Comparison of ENCODE assay signal across 9 mouse cellular contexts in genomic region chr2:4562373-4562772, GRCm38 (mm10).
DNase-seq lines count a peak whose midpoint lies in the region; ATAC-seq lines count a peak whose summit lies in the region.
"Had no signal": no experiment of that assay in that cellular context is flagged by ENCODE, and none has a peak within 500 bp of the region (broad histone marks: within the 10 kb centered on the region; RNA-seq: fewer than 3 reads in every experiment).

No protein-coding gene starts in this region.

- H3K27me3 ChIP-seq in kidney, embryonic 14.5 days (ENCODE audit: control insufficient read depth, insufficient read depth, low read length), result no peaks in the 10 kb centered on the region
- H3K27me3 ChIP-seq in embryonic facial prominence, embryonic 11.5 days (ENCODE audit: control insufficient read depth, insufficient read depth, low read length), result no peaks in the 10 kb centered on the region
- H3K27me3 ChIP-seq in hindbrain, embryonic 16.5 days (replicated peaks; ENCODE audit: control insufficient read depth, insufficient read depth, low read length), result no peaks in the 10 kb centered on the region
- H3K27me3 ChIP-seq in midbrain, embryonic 12.5 days, result no peaks in the 10 kb centered on the region

- no peak for DNase-seq in kidney, adult 18-20 months
- DNase-seq in embryonic facial prominence, embryonic 11.5 days (ENCODE audit: low spot score), result no peak
- DNase-seq in cerebellum, adult 11 months, result no peak
- DNase-seq in left cerebral cortex, adult 9 months (ENCODE audit: low spot score in 2 of 2), result no peak
- DNase-seq: kidney, postnatal 25 days had no signal

- peak overlapping the region; percentile 62 for H3K4me3 ChIP-seq in kidney, embryonic 14.5 days (ENCODE audit: low read length)
- H3K4me3 ChIP-seq in embryonic facial prominence, embryonic 11.5 days (ENCODE audit: low read depth, low read length), result peak overlapping the region; percentile 32
- H3K4me3 ChIP-seq in hindbrain, embryonic 16.5 days (ENCODE audit: low read length), result no peak overlapping the region
- peak overlapping the region; percentile 41 for H3K4me3 ChIP-seq in midbrain, embryonic 12.5 days

- peaks cover 20% of the 10 kb centered on the region for H3K36me3 ChIP-seq in kidney, embryonic 14.5 days (ENCODE audit: control insufficient read depth, insufficient read depth, low read length)
- peaks cover 5% of the 10 kb centered on the region for H3K36me3 ChIP-seq in embryonic facial prominence, embryonic 11.5 days (replicated peaks; ENCODE audit: control insufficient read depth, insufficient read depth, low read depth, low read length)
- peaks cover 4% of the 10 kb centered on the region; the same call in 1 of the 2 replicates for H3K36me3 ChIP-seq in hindbrain, embryonic 16.5 days (ENCODE audit: control insufficient read depth, insufficient read depth, low read length)
- H3K36me3 ChIP-seq in midbrain, embryonic 12.5 days, result peaks cover 24% of the 10 kb centered on the region

- no peak for ATAC-seq in kidney, embryonic 14.5 days (ENCODE audit: low FRiP score, low TSS enrichment)
- no peak for ATAC-seq in embryonic facial prominence, embryonic 11.5 days (replicated peaks; ENCODE audit: insufficient number of reproducible peaks, low FRiP score, low TSS enrichment, low read depth)
- no peak for ATAC-seq in hindbrain, embryonic 16.5 days
- ATAC-seq in midbrain, embryonic 12.5 days (ENCODE audit: low FRiP score, low read depth), result no peak
- ATAC-seq in megakaryocyte-erythroid progenitor cell, adult 5-6 weeks (replicated peaks; ENCODE audit: low FRiP score, low TSS enrichment, poor library complexity, severe bottlenecking), result no peak

- no peaks in the 10 kb centered on the region for H3K9me3 ChIP-seq in kidney, embryonic 14.5 days (ENCODE audit: control insufficient read depth, low read length)
- H3K9me3 ChIP-seq in embryonic facial prominence, embryonic 11.5 days (replicated peaks; ENCODE audit: control insufficient read depth, low read length), result no peaks in the 10 kb centered on the region
- no peaks in the 10 kb centered on the region for H3K9me3 ChIP-seq in hindbrain, embryonic 16.5 days (ENCODE audit: control insufficient read depth, low read length)
- H3K9me3 ChIP-seq in midbrain, embryonic 12.5 days, result no peaks in the 10 kb centered on the region

- peak overlapping the region; percentile 76 for H3K4me2 ChIP-seq in kidney, embryonic 14.5 days (replicated peaks; ENCODE audit: low read depth, low read length)
- peak overlapping the region; percentile 68; the same call in 1 of the 2 replicates for H3K4me2 ChIP-seq in embryonic facial prominence, embryonic 11.5 days (ENCODE audit: low read depth, low read length)
- peak overlapping the region; percentile 59 for H3K4me2 ChIP-seq in hindbrain, embryonic 16.5 days (ENCODE audit: low read length)
- H3K4me2 ChIP-seq in midbrain, embryonic 12.5 days (replicated peaks), result peak overlapping the region; percentile 59

- H3K4me1 ChIP-seq in kidney, embryonic 14.5 days (ENCODE audit: control insufficient read depth, insufficient read depth, low read length), result peaks cover 45% of the 10 kb centered on the region
- H3K4me1 ChIP-seq in embryonic facial prominence, embryonic 11.5 days (ENCODE audit: control insufficient read depth, insufficient read depth, low read length), result peaks cover 5% of the 10 kb centered on the region
- peaks cover 22% of the 10 kb centered on the region for H3K4me1 ChIP-seq in hindbrain, embryonic 16.5 days (ENCODE audit: control insufficient read depth, insufficient read depth, low read depth, low read length)
- H3K4me1 ChIP-seq in midbrain, embryonic 12.5 days, result peaks cover 57% of the 10 kb centered on the region

- H3K27ac ChIP-seq in kidney, embryonic 14.5 days (ENCODE audit: low read depth, low read length), result no peak overlapping the region; the same call in 1 of the 2 replicates
- no peak overlapping the region for H3K27ac ChIP-seq in embryonic facial prominence, embryonic 11.5 days (replicated peaks; ENCODE audit: low read depth, low read length)
- no peak overlapping the region for H3K27ac ChIP-seq in hindbrain, embryonic 16.5 days (ENCODE audit: low read depth, low read length)
- H3K27ac ChIP-seq in midbrain, embryonic 12.5 days (replicated peaks), result peak overlapping the region; percentile 15; the same call in 1 of the 2 replicates

- H3K9ac ChIP-seq in kidney, embryonic 14.5 days (ENCODE audit: low read depth, low read length), result peak overlapping the region; percentile 74; the same call in 1 of the 2 replicates
- H3K9ac ChIP-seq in embryonic facial prominence, embryonic 11.5 days (replicated peaks; ENCODE audit: low read length), result peak overlapping the region; percentile 13; the same call in 1 of the 2 replicates
- no peak overlapping the region for H3K9ac ChIP-seq in hindbrain, embryonic 16.5 days (ENCODE audit: low read depth, low read length)
- H3K9ac ChIP-seq in midbrain, embryonic 12.5 days (replicated peaks), result 0 out of 2 replicates have a peak overlapping the region, but pooled peaks have one; percentile 11

- WGBS in kidney, embryonic 14.5 days, result 56% methylated on average over 3 of the region's 3 CpGs
- WGBS in embryonic facial prominence, embryonic 11.5 days, result 73% methylated on average over 3 of the region's 3 CpGs
- 80% methylated on average over 3 of the region's 3 CpGs for WGBS in hindbrain, embryonic 16.5 days
- WGBS in midbrain, embryonic 12.5 days, result 75% methylated on average over 3 of the region's 3 CpGs
